Mouse (Mus musculus): ENCODE results near the gene Eif4a2. TPM values are rescaled to one million over a fixed set of nuclear protein-coding genes. Genes with fewer than 3 reads are reported as not detected.

Gene Eif4a2
- polyA plus RNA-seq, 1 experiment from 2014 or later: 52.5 TPM

GRCm38 (mm10) chr16:23123104-23123503 is 15.9 kb downstream of the Eif4a2 start:
- H3K4me3 ChIP-seq (ENCODE audit: low read depth, low read length): no peak overlapping the region
- H3K36me3 ChIP-seq (replicated peaks; ENCODE audit: insufficient read depth, low read length): peaks cover 31% of the 10 kb centered on the region
- ATAC-seq (no peak), DNase-seq (no peak)
- TF ChIP-seq EP300 (IDR thresholded peaks at IDR 0.05; ENCODE audit: low read depth) (no peak), CTCF (IDR thresholded peaks at IDR 0.05; ENCODE audit: low read depth) (no peak)
- H3K27ac ChIP-seq (ENCODE audit: low read depth): no peak overlapping the region
- peaks cover 3% of the 10 kb centered on the region; the same call in 1 of the 2 replicates for H3K4me1 ChIP-seq (ENCODE audit: insufficient read depth)
- no peak overlapping the region for H3K9ac ChIP-seq (replicated peaks)
- H3K4me2 ChIP-seq (ENCODE audit: low read depth, low read length): no peak overlapping the region
- 88% methylated on average over 4 of the region's 4 CpGs for WGBS (ENCODE audit: insufficient replicate concordance)
- H3K27me3 ChIP-seq (ENCODE audit: insufficient read depth, low read length): no peaks in the 10 kb centered on the region
- H3K9me3 ChIP-seq (ENCODE audit: low read length): no peaks in the 10 kb centered on the region

GRCm38 (mm10) chr16:23124398-23124797 is 17.2 kb downstream of the Eif4a2 start:
- ATAC-seq (no peak), DNase-seq (no peak)
- Histone ChIP-seq H3K36me3 (replicated peaks; ENCODE audit: insufficient read depth, low read length) (peaks cover 31% of the 10 kb centered on the region), H3K4me2 (ENCODE audit: low read depth, low read length) (no peak overlapping the region), H3K9ac (replicated peaks) (no peak overlapping the region), H3K27ac (ENCODE audit: low read depth) (no peak overlapping the region), H3K4me3 (ENCODE audit: low read depth, low read length) (no peak overlapping the region), H3K9me3 (ENCODE audit: low read length) (no peaks in the 10 kb centered on the region), H3K27me3 (ENCODE audit: insufficient read depth, low read length) (no peaks in the 10 kb centered on the region), H3K4me1 (ENCODE audit: insufficient read depth) (peaks cover 8% of the 10 kb centered on the region)
- TF ChIP-seq CTCF (IDR thresholded peaks at IDR 0.05; ENCODE audit: low read depth) (no peak), EP300 (IDR thresholded peaks at IDR 0.05; ENCODE audit: low read depth) (no peak)
- 84% methylated on average over 4 of the region's 4 CpGs for WGBS (ENCODE audit: insufficient replicate concordance)

GRCm38 (mm10) chr16:23127311-23127672 is 20.0 kb downstream of the Eif4a2 start:
- H3K4me1 ChIP-seq (ENCODE audit: insufficient read depth): peaks cover 8% of the 10 kb centered on the region
- ATAC-seq: peak; percentile 30
- H3K36me3 ChIP-seq (replicated peaks; ENCODE audit: insufficient read depth, low read length): peaks cover 18% of the 10 kb centered on the region
- H3K27me3 ChIP-seq (ENCODE audit: insufficient read depth, low read length): no peaks in the 10 kb centered on the region
- H3K9ac ChIP-seq (replicated peaks): peak overlapping the region; percentile 88
- peak overlapping the region; percentile 87 for H3K4me2 ChIP-seq (ENCODE audit: low read depth, low read length)
- WGBS (ENCODE audit: insufficient replicate concordance): 2% methylated on average over 4 of the region's 4 CpGs
- no peak for DNase-seq
- H3K4me3 ChIP-seq (ENCODE audit: low read depth, low read length): peak overlapping the region; percentile 81
- peak overlapping the region; percentile 99 for H3K27ac ChIP-seq (ENCODE audit: low read depth)
- no peaks in the 10 kb centered on the region for H3K9me3 ChIP-seq (ENCODE audit: low read length)
- TF ChIP-seq EP300 (IDR thresholded peaks at IDR 0.05; ENCODE audit: low read depth) (no peak), CTCF (IDR thresholded peaks at IDR 0.05; ENCODE audit: low read depth) (no peak)

GRCm38 (mm10) chr16:23127673-23128375 is 20.6 kb downstream of the Eif4a2 start, which contains the start of gene Rfc4:
TSS of gene Rfc4 (minus strand) at chr16:23127737.
- Histone ChIP-seq H3K4me3 (ENCODE audit: low read depth, low read length) (peak within 1 kb of the TSS; percentile 81), H3K4me1 (ENCODE audit: insufficient read depth) (peaks cover 8% of the 10 kb centered on the region), H3K27me3 (ENCODE audit: insufficient read depth, low read length) (no peaks in the 10 kb centered on the region), H3K9me3 (ENCODE audit: low read length) (no peaks in the 10 kb centered on the region), H3K4me2 (ENCODE audit: low read depth, low read length) (peak within 1 kb of the TSS; percentile 87), H3K36me3 (replicated peaks; ENCODE audit: insufficient read depth, low read length) (peaks cover 14% of the 10 kb centered on the region), H3K9ac (replicated peaks) (peak within 1 kb of the TSS; percentile 88), H3K27ac (ENCODE audit: low read depth) (peak within 1 kb of the TSS; percentile 99)
- ATAC-seq: peak; percentile 97
- TF ChIP-seq EP300 (IDR thresholded peaks at IDR 0.05; ENCODE audit: low read depth) (peak; percentile 63), CTCF (IDR thresholded peaks at IDR 0.05; ENCODE audit: low read depth) (peak; percentile 56)
- DNase-seq: peak; percentile 94
- WGBS (ENCODE audit: insufficient replicate concordance): under 1% methylated on average over 51 of the region's 51 CpGs

- Histone ChIP-seq H3K4me2 (ENCODE audit: low read depth, low read length) (no peak overlapping the region), H3K9ac (replicated peaks) (no peak overlapping the region), H3K27me3 (ENCODE audit: insufficient read depth, low read length) (no peaks in the 10 kb centered on the region), H3K9me3 (ENCODE audit: low read length) (no peaks in the 10 kb centered on the region), H3K27ac (ENCODE audit: low read depth) (no peak overlapping the region), H3K4me3 (ENCODE audit: low read depth, low read length) (no peak overlapping the region), H3K36me3 (replicated peaks; ENCODE audit: insufficient read depth, low read length) (no peaks in the 10 kb centered on the region), H3K4me1 (ENCODE audit: insufficient read depth) (peaks cover 8% of the 10 kb centered on the region)
- DNase-seq: no peak
- 90% methylated on average over 3 of the region's 3 CpGs for WGBS (ENCODE audit: insufficient replicate concordance)
- no peak for ATAC-seq
- TF ChIP-seq CTCF (IDR thresholded peaks at IDR 0.05; ENCODE audit: low read depth) (no peak), EP300 (IDR thresholded peaks at IDR 0.05; ENCODE audit: low read depth) (no peak)
These were observed 23.1 kb downstream of the Eif4a2 start for GRCm38 (mm10) chr16:23130303-23130702.

GRCm38 (mm10) chr16:23132336-23132735 is 25.1 kb downstream of the Eif4a2 start:
- DNase-seq: no peak
- no peaks in the 10 kb centered on the region for H3K9me3 ChIP-seq (ENCODE audit: low read length)
- TF ChIP-seq CTCF (IDR thresholded peaks at IDR 0.05; ENCODE audit: low read depth): no peak
- TF ChIP-seq EP300 (IDR thresholded peaks at IDR 0.05; ENCODE audit: low read depth): no peak
- H3K4me2 ChIP-seq (ENCODE audit: low read depth, low read length): no peak overlapping the region
- ATAC-seq: no peak
- 79% methylated on average over 1 of the region's 1 CpGs for WGBS (ENCODE audit: insufficient replicate concordance)
- no peak overlapping the region for H3K27ac ChIP-seq (ENCODE audit: low read depth)
- peaks cover 6% of the 10 kb centered on the region for H3K4me1 ChIP-seq (ENCODE audit: insufficient read depth)
- no peaks in the 10 kb centered on the region for H3K36me3 ChIP-seq (replicated peaks; ENCODE audit: insufficient read depth, low read length)
- no peak overlapping the region for H3K9ac ChIP-seq (replicated peaks)
- H3K27me3 ChIP-seq (ENCODE audit: insufficient read depth, low read length): no peaks in the 10 kb centered on the region
- H3K4me3 ChIP-seq (ENCODE audit: low read depth, low read length): no peak overlapping the region

Measured in liver, postnatal 0 days (tissue).